In genomic region chr2:157036400-157036799, GRCm38 (mm10) we compare ENCODE assay signal across 21 mouse cellular contexts. TPM values are rescaled to one million over a fixed set of nuclear protein-coding genes. Genes with fewer than 3 reads are reported as not detected.
DNase-seq lines count a peak whose midpoint lies in the region; ATAC-seq and TF ChIP-seq lines count a peak whose summit lies in the region.
"Had no signal": no experiment of that assay in that cellular context is flagged by ENCODE, and none has a peak within 500 bp of the region (broad histone marks: within the 10 kb centered on the region; RNA-seq: fewer than 3 reads in every experiment).

No protein-coding gene starts in this region.

- TF ChIP-seq POLR2A in myocyte (IDR thresholded peaks at IDR 0.05; ENCODE audit: insufficient read length, low read depth) = no peak

- H3K4me1 ChIP-seq in megakaryocyte, embryonic 14.5 days = peaks cover 57% of the 10 kb centered on the region
- no peaks in the 10 kb centered on the region for H3K4me1 ChIP-seq in midbrain, embryonic 11.5 days (ENCODE audit: control insufficient read depth, insufficient read depth, low read length)
- H3K4me1 ChIP-seq: limb, embryonic 13.5 days; midbrain, embryonic 15.5 days had no signal

- peak; percentile 37 to 59 for DNase-seq in heart, adult 18-20 months
- no peak for DNase-seq in heart, postnatal 4 days
- peak; percentile 84 for DNase-seq in adrenal gland, adult 8-10 months
- DNase-seq in midbrain, embryonic 11.5 days (ENCODE audit: low spot score, missing footprints) = no peak
- DNase-seq in thymus, postnatal 25 days = no peak
- DNase-seq: cerebellum, postnatal 14 days; kidney, adult 11 months; right cerebral cortex, adult 18-20 months; thymus, adult 18-20 months had no signal

- ATAC-seq in megakaryocyte, adult 5-6 weeks (ENCODE audit: poor library complexity, severe bottlenecking) = no peak
- ATAC-seq in midbrain, embryonic 11.5 days (ENCODE audit: low FRiP score) = no peak
- ATAC-seq: forebrain, embryonic 14.5 days; hindbrain, embryonic 16.5 days; midbrain, embryonic 15.5 days had no signal

- H3K79me2 ChIP-seq in myocyte (ENCODE audit: control insufficient read depth, insufficient read depth) = peaks cover 5% of the 10 kb centered on the region

- H3K9ac ChIP-seq in midbrain, embryonic 11.5 days (ENCODE audit: low read length) = no peak overlapping the region
- H3K9ac ChIP-seq: limb, embryonic 13.5 days; midbrain, embryonic 15.5 days had no signal

- H3ac ChIP-seq in myocyte (ENCODE audit: control insufficient read depth, insufficient read length) = no peak overlapping the region

- H3K36me3 ChIP-seq in megakaryocyte, embryonic 14.5 days (replicated peaks; ENCODE audit: low read length) = peaks cover 75% of the 10 kb centered on the region
- peaks cover 26% of the 10 kb centered on the region for H3K36me3 ChIP-seq in myocyte (ENCODE audit: control insufficient read depth, insufficient read depth)
- peaks cover 26% of the 10 kb centered on the region for H3K36me3 ChIP-seq in midbrain, embryonic 11.5 days (ENCODE audit: control insufficient read depth, insufficient read depth, low read length)

- H3K27ac ChIP-seq in midbrain, embryonic 11.5 days (ENCODE audit: low read depth, low read length) = no peak overlapping the region
- H3K27ac ChIP-seq: limb, embryonic 13.5 days; midbrain, embryonic 15.5 days had no signal

- 95% methylated on average over 8 of the region's 8 CpGs for WGBS in midbrain, embryonic 11.5 days

- no peak overlapping the region for H3K4me2 ChIP-seq in myocyte (ENCODE audit: low read depth)
- no peak overlapping the region for H3K4me2 ChIP-seq in midbrain, embryonic 11.5 days
- H3K4me2 ChIP-seq: limb, embryonic 13.5 days; midbrain, embryonic 15.5 days had no signal

- no peaks in the 10 kb centered on the region for H3K9me3 ChIP-seq in megakaryocyte, embryonic 14.5 days
- no peaks in the 10 kb centered on the region for H3K9me3 ChIP-seq in midbrain, embryonic 11.5 days (ENCODE audit: control insufficient read depth, low read length)
- H3K9me3 ChIP-seq: limb, embryonic 13.5 days; midbrain, embryonic 15.5 days had no signal

- peak overlapping the region; percentile 0 for H3K4me3 ChIP-seq in megakaryocyte, embryonic 14.5 days (replicated peaks)
- no peak overlapping the region for H3K4me3 ChIP-seq in myocyte
- no peak overlapping the region for H3K4me3 ChIP-seq in midbrain, embryonic 11.5 days (ENCODE audit: low read depth, low read length)
- H3K4me3 ChIP-seq: limb, embryonic 13.5 days; midbrain, embryonic 15.5 days had no signal

- peaks cover 2% of the 10 kb centered on the region for H3K27me3 ChIP-seq in megakaryocyte, embryonic 14.5 days (replicated peaks)
- H3K27me3 ChIP-seq in myocyte (ENCODE audit: control insufficient read depth, insufficient read depth, insufficient read length) = no peaks in the 10 kb centered on the region
- H3K27me3 ChIP-seq in midbrain, embryonic 11.5 days (ENCODE audit: control insufficient read depth, insufficient read depth, low read length) = no peaks in the 10 kb centered on the region
- H3K27me3 ChIP-seq: limb, embryonic 13.5 days; midbrain, embryonic 15.5 days had no signal

TF ChIP-seq in myocyte, 11 proteins besides CTCF, POLR2A, EP300 and RAD21:
- peak; percentile 7 for TF ChIP-seq USF1 (IDR thresholded peaks at IDR 0.05; ENCODE audit: low read depth)
- no peak for TF ChIP-seq REST (IDR thresholded peaks at IDR 0.05; ENCODE audit: insufficient read depth, insufficient read length)

RNA-seq across cellular contexts. Expression of gene Dsn1, which starts 29.4 kb away (rescaled TPM):
- 1 to 10 TPM; 1.7 to 2.3 TPM for total RNA-seq in heart, adult 18-20 months (2021)
- total RNA-seq in heart, postnatal 4 days (2021) = 10 to 100 TPM; 21.5 to 24.3 TPM
- polyA plus RNA-seq in megakaryocyte, embryonic 14.5 days (2012; ENCODE audit: insufficient read depth, low replicate concordance) = 0.73 TPM in 1 of 2 replicates, not detected in the other
- 13.3 and 14.6 TPM in 2 replicates for total RNA-seq in megakaryocyte, adult 5-6 weeks (2015)
- total RNA-seq in megakaryocyte, adult 5-6 weeks (2017) = 36.4 and 47.0 TPM in 2 replicates
- 1 to 10 TPM; 4.8 to 7.7 (median 6.4) TPM for total RNA-seq in adrenal gland, adult 8-10 months (2022)
- polyA plus RNA-seq in myocyte (2012; fragmentation: generic; extraction: Trizol) = 4.8 TPM
- 51.4 and 56.9 TPM in 2 replicates for polyA plus RNA-seq in midbrain, embryonic 11.5 days (2014; fragmentation: Nextera tagmentation; extraction: Ambion mirVana)

RNA-seq across cellular contexts. Expression of gene Soga1, which starts 42.7 kb away (rescaled TPM):
- 10 to 100 TPM; 10.4 to 11.0 TPM for total RNA-seq in heart, adult 18-20 months (2021)
- total RNA-seq in heart, postnatal 4 days (2021) = 10 to 100 TPM; 36.9 to 39.8 TPM
- 3.8 and 5.8 TPM in 2 replicates for polyA plus RNA-seq in megakaryocyte, embryonic 14.5 days (2012; ENCODE audit: insufficient read depth, low replicate concordance)
- 1.1 and 1.3 TPM in 2 replicates for total RNA-seq in megakaryocyte, adult 5-6 weeks (2015)
- 1.6 and 1.7 TPM in 2 replicates for total RNA-seq in megakaryocyte, adult 5-6 weeks (2017)
- 10 to 100 TPM; 38.6 to 50.0 (median 46.5) TPM for total RNA-seq in adrenal gland, adult 8-10 months (2022)
- polyA plus RNA-seq in myocyte (2012; fragmentation: generic; extraction: Trizol) = 11.9 TPM
- polyA plus RNA-seq in midbrain, embryonic 11.5 days (2014; fragmentation: Nextera tagmentation; extraction: Ambion mirVana) = 5.2 and 6.0 TPM in 2 replicates

RNA-seq across cellular contexts. Expression of gene Ndrg3, which starts 44.5 kb away (rescaled TPM):
- total RNA-seq in heart, adult 18-20 months (2021) = 10 to 100 TPM; 17.7 to 23.7 TPM
- 10 to 100 TPM; 23.0 to 27.2 TPM for total RNA-seq in heart, postnatal 4 days (2021)
- polyA plus RNA-seq in megakaryocyte, embryonic 14.5 days (2012; ENCODE audit: insufficient read depth, low replicate concordance) = 1.1 and 3.3 TPM in 2 replicates
- total RNA-seq in megakaryocyte, adult 5-6 weeks (2015) = 22.4 and 28.5 TPM in 2 replicates
- total RNA-seq in megakaryocyte, adult 5-6 weeks (2017) = 23.9 and 27.3 TPM in 2 replicates
- 10 to 100 TPM; 54.3 to 81.0 (median 75.3) TPM for total RNA-seq in adrenal gland, adult 8-10 months (2022)
- polyA plus RNA-seq in myocyte (2012; fragmentation: generic; extraction: Trizol) = 34.0 TPM
- 48.1 and 48.2 TPM in 2 replicates for polyA plus RNA-seq in midbrain, embryonic 11.5 days (2014; fragmentation: Nextera tagmentation; extraction: Ambion mirVana)

RNA-seq across cellular contexts. Expression of gene Tldc2, which starts 50.5 kb away (rescaled TPM):
- total RNA-seq in heart, adult 18-20 months (2021) = not detected
- total RNA-seq in heart, postnatal 4 days (2021) = not detected
- polyA plus RNA-seq in megakaryocyte, embryonic 14.5 days (2012; ENCODE audit: insufficient read depth, low replicate concordance) = not detected in 2 replicates
- not detected in 2 replicates for total RNA-seq in megakaryocyte, adult 5-6 weeks (2015)
- total RNA-seq in megakaryocyte, adult 5-6 weeks (2017) = not detected in 2 replicates
- total RNA-seq in adrenal gland, adult 8-10 months (2022) = not detected
- not detected for polyA plus RNA-seq in myocyte (2012; fragmentation: generic; extraction: Trizol)
- not detected in 2 replicates for polyA plus RNA-seq in midbrain, embryonic 11.5 days (2014; fragmentation: Nextera tagmentation; extraction: Ambion mirVana)
- total RNA-seq: granulocyte monocyte progenitor cell, adult 5-6 weeks; heart, postnatal 25 days; layer of hippocampus, postnatal 10 days had no signal
- polyA plus RNA-seq: forebrain, embryonic 14.5 days; hindbrain, embryonic 16.5 days; limb, embryonic 13.5 days; liver, embryonic 16.5 days; midbrain, embryonic 15.5 days; stomach, embryonic 14.5 days had no signal

Comparison
In these comparisons a context has a peak if more than half of its experiments do, and no peak if none do; other contexts are left out.
1. DNase-seq: peak in heart, adult 18-20 months (2 of 2) and adrenal gland, adult 8-10 months (single experiment); none in heart, postnatal 4 days (single experiment), midbrain, embryonic 11.5 days (single experiment) and thymus, postnatal 25 days (single experiment).
2. RNA of gene Soga1, which starts 42.7 kb away (total RNA-seq): 38.6 to 50.0 TPM in adrenal gland, adult 8-10 months, 36.9 to 39.8 TPM in heart, postnatal 4 days and 10.4 to 11.0 TPM in heart, adult 18-20 months; 1.1 to 1.7 TPM in megakaryocyte, adult 5-6 weeks; every median in the first group is over 4 times any median in the second.